Mouse (Mus musculus) heart, postnatal 0 days (tissue): Measurements from ENCODE around the gene Rora. TPM values are rescaled to one million over a fixed set of nuclear protein-coding genes. Genes with fewer than 3 reads are reported as not detected.

Experiments used
- ATAC-seq: fragments of 200-750 bp; cut with Nextera tagmentation; 2 replicates; pipeline ENCODE4 v1.8.0; 2017; ENCODE audit warnings: low read depth, moderate number of reproducible peaks, moderate library complexity; ENCODE audit not compliant: insufficient read depth
- DNase-seq: peaks from one replicate; pipeline ENCODE4 v3.0.0-alpha.2; 2016; ENCODE audit warnings: low spot score
- H3K27ac ChIP-seq: fragments of 300-500 bp; sonication (generic); 2 replicates; pipeline ENCODE4 v1.5.1; 2014; ENCODE audit warnings: low read depth, mild to moderate bottlenecking
- H3K27me3 ChIP-seq: fragments of 300-500 bp; sonication (generic); 2 replicates; pipeline ENCODE4 v1.6.1; 2014; ENCODE audit warnings: low read length, mixed read lengths; ENCODE audit not compliant: control insufficient read depth, insufficient read depth
- H3K36me3 ChIP-seq: fragments of 300-500 bp; sonication (generic); replicated peaks from 2 replicates; pipeline ENCODE4 v1.6.1; 2014; ENCODE audit warnings: low read length, mixed read lengths; ENCODE audit not compliant: control insufficient read depth, insufficient read depth
- H3K4me1 ChIP-seq: fragments of 300-500 bp; sonication (generic); 2 replicates; pipeline ENCODE4 v1.6.1; 2014; ENCODE audit warnings: antibody characterized with exemption; ENCODE audit not compliant: control insufficient read depth, insufficient read depth
- H3K4me2 ChIP-seq: fragments of 300-500 bp; sonication (generic); 2 replicates; pipeline ENCODE4 v1.6.1; 2014; ENCODE audit warnings: low read depth, mild to moderate bottlenecking, low read length, moderate library complexity
- H3K4me3 ChIP-seq: fragments of 300-500 bp; sonication (generic); 2 replicates; pipeline ENCODE4 v1.5.1; 2014; ENCODE audit warnings: low read depth, low read length
- H3K9ac ChIP-seq: fragments of 300-500 bp; sonication (generic); replicated peaks from 2 replicates; pipeline ENCODE4 v1.6.1; 2014; ENCODE audit warnings: low read depth, low read length, mixed read lengths
- H3K9me3 ChIP-seq: fragments of 300-500 bp; sonication (generic); replicated peaks from 2 replicates; pipeline ENCODE4 v1.6.1; 2016; ENCODE audit warnings: low read length; ENCODE audit not compliant: control insufficient read depth
- CTCF ChIP-seq: IDR thresholded peaks from 2 replicates; pipeline ENCODE4 v1.5.1; 2016; ENCODE audit warnings: antibody characterized with exemption, control low read depth, low read depth
- EP300 ChIP-seq: IDR thresholded peaks from 2 replicates; pipeline ENCODE4 v1.6.1; 2016; ENCODE audit warnings: antibody characterized with exemption, low read depth
- WGBS: fragments of 180-500 bp; shearing (Covaris S2); extraction: QIAGEN DNeasy Blood & Tissue Kit; methylation state at CpG from one replicate; pipeline ENCODE4 v1.1.7; 2014; 5-methylcytosine and 5-hydroxymethylcytosine counted together
- polyA plus RNA-seq: library from polyadenylated mRNA; unstranded; fragments of >200 nt; fragmentation: Nextera tagmentation; extraction: Ambion mirVana; gene quantifications from 2 replicates; pipeline ENCODE4 v1.2.1, GENCODE M21; 2015
- total RNA-seq: library from RNA; depleted of rRNA; stranded (reverse); fragments of >200 nt; gene quantifications from 2 replicates; pipeline ENCODE4 v1.2.3, GENCODE M21; 2014; ENCODE audit warnings: low replicate concordance

Rora gene
- total and polyA plus RNA-seq, 2 experiments from 2014 or later: 7.9 to 9.8 TPM

GRCm38 (mm10) chr9:68985796-68986195 is 332.2 kb downstream of the Rora start:
- no peak overlapping the region for H3K9ac ChIP-seq
- H3K27ac ChIP-seq: no peak overlapping the region
- TF ChIP-seq CTCF (no peak), EP300 (no peak)
- DNase-seq: no peak
- H3K4me2 ChIP-seq: no peak overlapping the region
- no peak for ATAC-seq
- no peaks in the 10 kb centered on the region for H3K36me3 ChIP-seq
- 73% methylated on average over 3 of the region's 3 CpGs for WGBS
- H3K9me3 ChIP-seq: no peaks in the 10 kb centered on the region
- no peaks in the 10 kb centered on the region for H3K27me3 ChIP-seq
- H3K4me1 ChIP-seq: no peaks in the 10 kb centered on the region
- no peak overlapping the region for H3K4me3 ChIP-seq

- Histone ChIP-seq H3K4me2 (no peak overlapping the region), H3K27ac (no peak overlapping the region), H3K27me3 (no peaks in the 10 kb centered on the region), H3K36me3 (no peaks in the 10 kb centered on the region), H3K9me3 (no peaks in the 10 kb centered on the region), H3K9ac (no peak overlapping the region), H3K4me1 (no peaks in the 10 kb centered on the region), H3K4me3 (no peak overlapping the region)
- TF ChIP-seq EP300 (no peak), CTCF (no peak)
- WGBS: 82% methylated on average over 6 of the region's 6 CpGs
- DNase-seq: no peak
- ATAC-seq: no peak
These were observed 333.9 kb downstream of the Rora start for GRCm38 (mm10) chr9:68987290-68988042.

GRCm38 (mm10) chr9:68988162-68988911 is 334.8 kb downstream of the Rora start:
- no peaks in the 10 kb centered on the region for H3K4me1 ChIP-seq
- 57% methylated on average over 13 of the region's 13 CpGs for WGBS
- no peak for DNase-seq

GRCm38 (mm10) chr9:68989885-68990449 is 336.4 kb downstream of the Rora start:
- H3K9me3 ChIP-seq: no peaks in the 10 kb centered on the region
- no peak overlapping the region for H3K4me2 ChIP-seq
- H3K36me3 ChIP-seq: no peaks in the 10 kb centered on the region
- 68% methylated on average over 7 of the region's 7 CpGs for WGBS
- H3K27ac ChIP-seq: no peak overlapping the region
- H3K4me3 ChIP-seq: no peak overlapping the region
- TF ChIP-seq CTCF (no peak), EP300 (no peak)
- ATAC-seq (no peak), DNase-seq (no peak)
- H3K4me1 ChIP-seq: no peaks in the 10 kb centered on the region
- no peak overlapping the region for H3K9ac ChIP-seq
- no peaks in the 10 kb centered on the region for H3K27me3 ChIP-seq

More at GRCm38 (mm10) chr9:68988162-68988911, 334.8 kb downstream of the Rora start:
- ATAC-seq: no peak
- Histone ChIP-seq H3K27me3 (no peaks in the 10 kb centered on the region), H3K9ac (no peak overlapping the region), H3K36me3 (no peaks in the 10 kb centered on the region), H3K9me3 (no peaks in the 10 kb centered on the region), H3K27ac (no peak overlapping the region), H3K4me3 (no peak overlapping the region), H3K4me2 (no peak overlapping the region)
- TF ChIP-seq EP300: no peak
- TF ChIP-seq CTCF: no peak

- H3K27ac ChIP-seq: no peak overlapping the region
- 47% methylated on average over 2 of the region's 2 CpGs for WGBS
- no peak for DNase-seq
- no peaks in the 10 kb centered on the region for H3K27me3 ChIP-seq
- H3K4me1 ChIP-seq: no peaks in the 10 kb centered on the region
- no peak overlapping the region for H3K4me3 ChIP-seq
- TF ChIP-seq CTCF (no peak), EP300 (no peak)
- peaks cover 5% of the 10 kb centered on the region for H3K9me3 ChIP-seq
- no peak for ATAC-seq
- H3K9ac ChIP-seq: no peak overlapping the region
- H3K4me2 ChIP-seq: no peak overlapping the region
- no peaks in the 10 kb centered on the region for H3K36me3 ChIP-seq
These were observed 340.3 kb downstream of the Rora start for GRCm38 (mm10) chr9:68993881-68994280.
